Mouse (Mus musculus): Measurements from ENCODE around the gene Smtn. TPM values are rescaled to one million over a fixed set of nuclear protein-coding genes. Genes with fewer than 3 reads are reported as not detected.

Smtn gene
- polyA plus RNA-seq, 1 experiment from 2014 or later = 17.7 TPM

- Histone ChIP-seq H3K9me3 (no peaks in the 10 kb centered on the region), H3K4me2 (replicated peaks) (no peak overlapping the region), H3K4me3 (no peak overlapping the region), H3K4me1 (peaks cover 10% of the 10 kb centered on the region), H3K27ac (replicated peaks) (no peak overlapping the region), H3K36me3 (no peaks in the 10 kb centered on the region), H3K9ac (replicated peaks) (no peak overlapping the region), H3K27me3 (no peaks in the 10 kb centered on the region)
- no peak for ATAC-seq (replicated peaks)
- 92% methylated on average over 16 of the region's 16 CpGs for WGBS
Measured at GRCm38 (mm10) chr11:3532101-3532931, 8.1 kb downstream of the Smtn start.

GRCm38 (mm10) chr11:3531634-3532033, 8.8 kb downstream of the Smtn start:
- WGBS = 79% methylated on average over 6 of the region's 6 CpGs
- H3K4me1 ChIP-seq = peaks cover 10% of the 10 kb centered on the region
- H3K9ac ChIP-seq (replicated peaks) = no peak overlapping the region
- ATAC-seq (replicated peaks) = no peak
- H3K36me3 ChIP-seq = no peaks in the 10 kb centered on the region
- no peak overlapping the region for H3K4me3 ChIP-seq
- no peaks in the 10 kb centered on the region for H3K27me3 ChIP-seq
- no peak overlapping the region for H3K4me2 ChIP-seq (replicated peaks)
- no peaks in the 10 kb centered on the region for H3K9me3 ChIP-seq
- H3K27ac ChIP-seq (replicated peaks) = no peak overlapping the region

- no peak for ATAC-seq (replicated peaks)
- no peak overlapping the region for H3K27ac ChIP-seq (replicated peaks)
- H3K9ac ChIP-seq (replicated peaks) = no peak overlapping the region
- peaks cover 5% of the 10 kb centered on the region for H3K4me1 ChIP-seq
- H3K9me3 ChIP-seq = no peaks in the 10 kb centered on the region
- no peaks in the 10 kb centered on the region for H3K36me3 ChIP-seq
- H3K4me3 ChIP-seq = no peak overlapping the region
- H3K4me2 ChIP-seq (replicated peaks) = no peak overlapping the region
- H3K27me3 ChIP-seq = no peaks in the 10 kb centered on the region
- WGBS = 97% methylated on average over 3 of the region's 3 CpGs
Measured at GRCm38 (mm10) chr11:3530731-3531130, 9.7 kb downstream of the Smtn start.

GRCm38 (mm10) chr11:3529476-3530252, 10.7 kb downstream of the Smtn start:
- H3K4me3 ChIP-seq = no peak overlapping the region
- no peak overlapping the region for H3K27ac ChIP-seq (replicated peaks)
- WGBS = 83% methylated on average over 20 of the region's 20 CpGs
- no peaks in the 10 kb centered on the region for H3K27me3 ChIP-seq
- no peaks in the 10 kb centered on the region for H3K36me3 ChIP-seq
- no peak overlapping the region for H3K9ac ChIP-seq (replicated peaks)
- ATAC-seq (replicated peaks) = no peak
- H3K4me2 ChIP-seq (replicated peaks) = no peak overlapping the region
- H3K9me3 ChIP-seq = no peaks in the 10 kb centered on the region
- H3K4me1 ChIP-seq = no peaks in the 10 kb centered on the region

- no peaks in the 10 kb centered on the region for H3K36me3 ChIP-seq
- H3K4me3 ChIP-seq = no peak overlapping the region
- H3K9ac ChIP-seq (replicated peaks) = no peak overlapping the region
- H3K4me2 ChIP-seq (replicated peaks) = no peak overlapping the region
- no peaks in the 10 kb centered on the region for H3K4me1 ChIP-seq
- WGBS = 88% methylated on average over 6 of the region's 6 CpGs
- H3K27me3 ChIP-seq = no peaks in the 10 kb centered on the region
- ATAC-seq (replicated peaks) = no peak
- H3K9me3 ChIP-seq = no peaks in the 10 kb centered on the region
- H3K27ac ChIP-seq (replicated peaks) = no peak overlapping the region
Measured at GRCm38 (mm10) chr11:3528208-3528607, 12.2 kb downstream of the Smtn start.

- H3K4me2 ChIP-seq (replicated peaks) = no peak overlapping the region
- H3K4me1 ChIP-seq = no peaks in the 10 kb centered on the region
- no peaks in the 10 kb centered on the region for H3K36me3 ChIP-seq
- no peak overlapping the region for H3K27ac ChIP-seq (replicated peaks)
- H3K9me3 ChIP-seq = no peaks in the 10 kb centered on the region
- no peak for ATAC-seq (replicated peaks)
- no peak overlapping the region for H3K9ac ChIP-seq (replicated peaks)
- 81% methylated on average over 8 of the region's 8 CpGs for WGBS
- H3K4me3 ChIP-seq = no peak overlapping the region
- H3K27me3 ChIP-seq = no peaks in the 10 kb centered on the region
Measured at GRCm38 (mm10) chr11:3527766-3528165, 12.6 kb downstream of the Smtn start.

- Histone ChIP-seq H3K4me2 (replicated peaks) (no peak overlapping the region), H3K36me3 (no peaks in the 10 kb centered on the region; the same call in 1 of the 2 replicates), H3K27ac (replicated peaks) (no peak overlapping the region), H3K4me1 (no peaks in the 10 kb centered on the region), H3K4me3 (no peak overlapping the region), H3K9me3 (no peaks in the 10 kb centered on the region), H3K27me3 (no peaks in the 10 kb centered on the region), H3K9ac (replicated peaks) (no peak overlapping the region)
- WGBS = 94% methylated on average over 24 of the region's 24 CpGs
- ATAC-seq (replicated peaks) = no peak
Measured at GRCm38 (mm10) chr11:3526979-3527738, 13.3 kb downstream of the Smtn start.

- ATAC-seq (replicated peaks) = no peak
- H3K9me3 ChIP-seq = no peaks in the 10 kb centered on the region
- H3K4me1 ChIP-seq = no peaks in the 10 kb centered on the region
- no peaks in the 10 kb centered on the region; the same call in 1 of the 2 replicates for H3K36me3 ChIP-seq
- H3K27ac ChIP-seq (replicated peaks) = no peak overlapping the region
- no peak overlapping the region for H3K9ac ChIP-seq (replicated peaks)
- WGBS = 77% methylated on average over 9 of the region's 9 CpGs
- H3K4me2 ChIP-seq (replicated peaks) = no peak overlapping the region
- no peaks in the 10 kb centered on the region for H3K27me3 ChIP-seq
- no peak overlapping the region for H3K4me3 ChIP-seq
Measured at GRCm38 (mm10) chr11:3526207-3526606, 14.2 kb downstream of the Smtn start.

GRCm38 (mm10) chr11:3525560-3525959, 14.9 kb downstream of the Smtn start:
- H3K27ac ChIP-seq (replicated peaks) = no peak overlapping the region
- no peak overlapping the region for H3K4me3 ChIP-seq
- no peaks in the 10 kb centered on the region; the same call in 1 of the 2 replicates for H3K36me3 ChIP-seq
- no peaks in the 10 kb centered on the region for H3K9me3 ChIP-seq
- 90% methylated on average over 4 of the region's 4 CpGs for WGBS
- no peaks in the 10 kb centered on the region for H3K4me1 ChIP-seq
- H3K9ac ChIP-seq (replicated peaks) = no peak overlapping the region
- H3K4me2 ChIP-seq (replicated peaks) = no peak overlapping the region
- no peak for ATAC-seq (replicated peaks)
- H3K27me3 ChIP-seq = no peaks in the 10 kb centered on the region

GRCm38 (mm10) chr11:3523840-3524582, 16.4 kb downstream of the Smtn start:
- H3K27ac ChIP-seq (replicated peaks) = no peak overlapping the region
- H3K4me1 ChIP-seq = no peaks in the 10 kb centered on the region
- H3K4me2 ChIP-seq (replicated peaks) = no peak overlapping the region
- H3K9ac ChIP-seq (replicated peaks) = no peak overlapping the region
- H3K9me3 ChIP-seq = no peaks in the 10 kb centered on the region
- H3K27me3 ChIP-seq = no peaks in the 10 kb centered on the region
- no peak for ATAC-seq (replicated peaks)
- 85% methylated on average over 7 of the region's 7 CpGs for WGBS
- H3K36me3 ChIP-seq = no peaks in the 10 kb centered on the region; the same call in 1 of the 2 replicates
- no peak overlapping the region for H3K4me3 ChIP-seq

GRCm38 (mm10) chr11:3522285-3523000, 18.0 kb downstream of the Smtn start:
- ATAC-seq (replicated peaks) = no peak
- no peak overlapping the region for H3K9ac ChIP-seq (replicated peaks)
- 0 out of 2 replicates have a peak, but pooled peaks cover 3% of the 10 kb centered on the region for H3K27me3 ChIP-seq
- H3K4me1 ChIP-seq = peaks cover 4% of the 10 kb centered on the region
- 92% methylated on average over 17 of the region's 17 CpGs for WGBS
- H3K4me3 ChIP-seq = no peak overlapping the region
- H3K27ac ChIP-seq (replicated peaks) = no peak overlapping the region
- H3K36me3 ChIP-seq = no peaks in the 10 kb centered on the region; the same call in 1 of the 2 replicates
- H3K4me2 ChIP-seq (replicated peaks) = no peak overlapping the region
- no peaks in the 10 kb centered on the region for H3K9me3 ChIP-seq
